Mouse (Mus musculus): ENCODE results near the gene Coq5.

Coq5 gene

DNA sequence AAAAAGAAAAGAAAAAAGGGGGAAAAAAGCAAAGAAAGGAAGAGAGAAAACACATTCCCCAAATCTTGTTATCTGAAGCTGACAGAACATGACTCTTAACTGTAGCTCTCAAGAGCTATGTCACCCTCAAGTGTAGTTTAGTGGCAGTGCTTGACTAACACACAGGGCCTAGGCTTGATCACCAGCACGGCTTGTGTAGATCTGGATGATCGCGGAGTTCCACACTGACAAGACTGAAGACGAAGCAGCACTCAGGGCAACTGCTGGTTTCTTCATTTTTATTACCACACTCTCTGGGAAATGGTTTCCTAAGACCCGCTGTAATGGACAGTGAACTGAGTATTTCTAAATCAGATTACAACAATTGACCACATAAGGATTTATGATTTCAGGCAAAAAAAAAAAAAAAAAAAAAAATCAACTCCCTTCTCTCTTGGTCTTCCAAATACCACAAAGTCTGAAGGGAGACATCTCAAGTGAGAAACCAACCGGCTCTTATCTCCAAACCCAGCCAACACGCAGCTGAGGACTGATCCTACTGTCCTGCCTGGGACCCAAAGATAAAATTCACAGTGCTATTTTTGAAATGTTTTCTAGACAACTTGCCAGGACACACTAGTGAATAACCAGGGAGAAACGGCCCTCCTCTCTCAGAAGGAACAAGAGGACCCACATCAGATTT, 12.5 kb upstream of the Coq5 start:
- DNase-seq (ENCODE audit: low read depth, low spot score), result no peak

DNA sequence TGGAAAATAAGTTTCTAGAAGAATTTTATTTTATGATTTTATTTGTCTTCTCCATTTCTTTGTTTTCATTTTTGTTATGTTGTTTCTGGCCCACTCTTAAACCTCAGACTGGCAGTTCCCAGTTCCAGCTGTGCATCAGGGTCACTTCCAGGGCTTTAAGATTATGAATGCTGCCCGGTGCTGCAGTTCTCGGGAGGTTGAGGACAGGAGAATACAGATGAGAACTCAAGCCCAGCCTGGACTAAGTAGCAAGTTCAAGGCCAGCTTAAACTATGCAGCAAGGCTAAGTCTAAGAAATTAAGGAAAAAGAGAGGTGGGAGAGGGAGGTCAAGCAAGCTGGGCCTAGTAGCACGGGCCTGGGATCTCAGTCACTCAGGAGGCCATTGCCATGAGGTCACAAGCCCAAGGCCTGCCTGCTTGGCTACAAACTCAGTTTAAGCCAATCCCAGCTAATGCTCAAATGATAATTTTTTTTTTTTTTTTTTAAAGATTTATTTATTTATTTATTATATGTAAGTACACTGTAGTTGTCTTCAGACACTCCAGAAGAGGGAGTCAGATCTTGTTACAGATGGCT, 11.9 kb upstream of the Coq5 start:
- no peak for DNase-seq (ENCODE audit: low read depth, low spot score)

DNA sequence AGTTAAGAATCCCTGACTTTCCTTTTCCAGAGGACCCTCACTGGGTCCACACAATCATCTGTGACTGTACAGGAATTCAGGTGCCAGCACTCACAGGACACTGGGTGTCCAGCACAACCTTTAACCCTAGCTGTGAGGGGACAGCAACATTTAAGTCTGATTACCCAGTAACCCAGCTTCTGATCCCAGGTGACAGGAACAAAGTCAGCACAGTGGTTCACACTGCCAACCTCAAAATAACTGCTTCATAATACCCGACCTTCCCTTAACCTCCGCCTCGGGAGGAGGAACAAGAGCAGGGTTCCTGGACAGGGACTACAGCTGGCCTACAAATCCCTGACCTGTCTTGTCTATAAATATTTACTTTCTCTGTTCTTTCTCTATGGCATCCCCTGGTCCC, 11.2 kb upstream of the Coq5 start:
- no peak for DNase-seq (ENCODE audit: low read depth, low spot score)

- DNase-seq (ENCODE audit: low read depth, low spot score), result no peak
These were observed 9.5 kb upstream of the Coq5 start for GRCm38 (mm10) chr5:115269969-115270368.

GRCm38 (mm10) chr5:115271931-115272811, 7.3 kb upstream of the Coq5 start:
- peak; percentile 86 for DNase-seq (ENCODE audit: low read depth, low spot score)

- DNase-seq (ENCODE audit: low read depth, low spot score), result peak; percentile 99
These were observed 6.5 kb upstream of the Coq5 start, which contains the start of gene Rnf10 for GRCm38 (mm10) chr5:115272812-115273548. Gene Rnf10, minus strand, starts transcription at chr5:115272898.

GRCm38 (mm10) chr5:115273549-115274135, 5.8 kb upstream of the Coq5 start:
- no peak for DNase-seq (ENCODE audit: low read depth, low spot score)

GRCm38 (mm10) chr5:115274353-115274752, 5.1 kb upstream of the Coq5 start:
- DNase-seq (ENCODE audit: low read depth, low spot score), result no peak

GRCm38 (mm10) chr5:115274771-115275170, 4.7 kb upstream of the Coq5 start:
- DNase-seq (ENCODE audit: low read depth, low spot score), result no peak

GRCm38 (mm10) chr5:115275998-115276397, 3.5 kb upstream of the Coq5 start:
- peak; percentile 97 for DNase-seq (ENCODE audit: low read depth, low spot score)

GRCm38 (mm10) chr5:115278053-115278452, 1.4 kb upstream of the Coq5 start:
- no peak for DNase-seq (ENCODE audit: low read depth, low spot score)

DNA sequence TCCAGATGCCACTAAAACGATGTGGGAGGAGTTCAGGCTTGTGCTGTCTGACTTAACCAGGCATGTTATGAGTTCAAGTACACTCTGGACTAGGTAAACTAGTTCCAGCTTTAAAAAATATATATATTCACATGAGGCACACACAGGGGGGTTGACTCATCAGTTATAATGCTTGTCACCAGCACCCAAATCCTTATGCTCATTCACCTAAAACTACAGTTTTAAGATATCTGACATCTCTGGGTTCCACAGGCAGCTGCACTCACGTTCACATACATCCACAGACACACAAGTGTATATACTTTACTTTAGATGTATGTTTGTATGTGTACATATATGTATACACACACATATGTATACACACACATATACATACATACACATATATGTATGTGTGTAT, 681 bp upstream of the Coq5 start:
- no peak for DNase-seq (ENCODE audit: low read depth, low spot score)

- DNase-seq (ENCODE audit: low read depth, low spot score), result peak; percentile 69
These were observed 703 bp downstream of the Coq5 start for GRCm38 (mm10) chr5:115280050-115280687.

DNA sequence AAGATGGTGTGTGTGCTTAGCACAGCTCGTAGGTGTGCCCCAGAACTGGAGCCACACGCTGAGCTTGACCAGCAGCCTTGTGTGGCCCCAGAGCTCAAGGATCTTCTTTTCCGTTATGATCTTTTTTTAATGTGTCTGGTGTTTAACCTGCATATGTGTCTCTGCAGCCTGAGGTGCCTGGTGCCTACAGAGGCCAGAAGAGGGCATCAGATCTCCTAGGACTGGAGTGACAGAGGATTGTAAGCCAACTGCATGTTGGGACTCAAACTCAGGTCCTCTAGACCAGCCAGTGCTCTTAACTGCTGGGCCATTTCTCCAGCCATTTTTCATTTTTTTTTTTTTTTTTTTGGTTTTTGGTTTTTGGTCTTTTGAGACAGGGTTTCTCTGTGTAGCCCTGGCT, 5.3 kb downstream of the Coq5 start:
- DNase-seq (ENCODE audit: low read depth, low spot score), result no peak

GRCm38 (mm10) chr5:115294173-115294572, 14.7 kb downstream of the Coq5 start:
- peak; percentile 69 for DNase-seq (ENCODE audit: low read depth, low spot score)

GRCm38 (mm10) chr5:115296347-115296746, 16.9 kb downstream of the Coq5 start:
- no peak for DNase-seq (ENCODE audit: low read depth, low spot score)

GRCm38 (mm10) chr5:115300035-115300744, 20.7 kb downstream of the Coq5 start:
- DNase-seq (ENCODE audit: low read depth, low spot score), result peak; percentile 87

- DNase-seq (ENCODE audit: low read depth, low spot score), result peak; percentile 98
These were observed 21.5 kb downstream of the Coq5 start, which contains the start of gene Dynll1 for GRCm38 (mm10) chr5:115300792-115301614. Gene Dynll1, minus strand, starts transcription at chr5:115300999.

- no peak for DNase-seq (ENCODE audit: low read depth, low spot score)
These were observed 22.1 kb downstream of the Coq5 start for GRCm38 (mm10) chr5:115301615-115302014.

Measured in R1 (cell line).